Mouse (Mus musculus): ENCODE data around the gene Pagr1b. TPM values are rescaled to one million over a fixed set of nuclear protein-coding genes. Genes with fewer than 3 reads are reported as not detected.
A peak's percentile ranks its signal among the peaks of the same experiment; 100 is the strongest.

The Pagr1b gene
- total and polyA plus RNA-seq, 3 experiments = not detected

DNA sequence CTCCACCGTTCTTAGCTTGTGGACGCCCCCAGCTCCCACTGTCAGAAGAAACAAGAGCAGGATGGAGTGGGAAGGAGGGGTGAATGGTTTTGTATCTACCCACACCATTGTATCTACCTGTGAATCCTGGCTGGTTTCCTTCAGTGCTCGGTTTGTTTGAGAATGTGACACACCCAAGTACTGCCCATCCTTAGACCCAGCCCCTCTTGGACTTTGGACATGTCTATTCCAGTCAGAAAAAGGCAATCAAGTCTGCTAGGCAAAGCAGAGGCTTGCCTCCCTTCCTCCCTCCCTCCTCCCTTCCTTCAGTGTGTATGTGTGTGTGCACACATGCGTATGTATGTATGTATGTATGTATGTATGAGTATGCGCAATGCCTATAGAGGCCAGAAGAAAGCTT is 12.7 kb downstream of the Pagr1b start:
- no peak overlapping the region for H3K4me3 ChIP-seq
- no peaks in the 10 kb centered on the region for H3K79me2 ChIP-seq (replicated peaks; ENCODE audit: control insufficient read depth, insufficient read depth, low read length)
- no peak for DNase-seq
- peaks cover 4% of the 10 kb centered on the region; the same call in 1 of the 2 replicates for H3K36me3 ChIP-seq (ENCODE audit: control insufficient read depth, insufficient read depth, low read length)
- no peaks in the 10 kb centered on the region for H3K27me3 ChIP-seq (ENCODE audit: control insufficient read depth, insufficient read depth, low read length)
- TF ChIP-seq EP300 (IDR thresholded peaks at IDR 0.05; ENCODE audit: insufficient read depth, low read depth, low read length) (no peak), POLR2A (IDR thresholded peaks at IDR 0.05; ENCODE audit: insufficient read depth, low read depth, low read length) (no peak), CTCF (IDR thresholded peaks at IDR 0.05) (no peak)
- WGBS = 76% methylated on average over 5 of the region's 5 CpGs
- H3K4me1 ChIP-seq (ENCODE audit: control insufficient read depth, insufficient read depth, low read length) = peaks cover 8% of the 10 kb centered on the region
- intact Hi-C loops (cut with DNase I) = no loop called here
- no peak overlapping the region for H3K27ac ChIP-seq
- H3K9ac ChIP-seq (ENCODE audit: low read depth, low read length) = no peak overlapping the region

DNA sequence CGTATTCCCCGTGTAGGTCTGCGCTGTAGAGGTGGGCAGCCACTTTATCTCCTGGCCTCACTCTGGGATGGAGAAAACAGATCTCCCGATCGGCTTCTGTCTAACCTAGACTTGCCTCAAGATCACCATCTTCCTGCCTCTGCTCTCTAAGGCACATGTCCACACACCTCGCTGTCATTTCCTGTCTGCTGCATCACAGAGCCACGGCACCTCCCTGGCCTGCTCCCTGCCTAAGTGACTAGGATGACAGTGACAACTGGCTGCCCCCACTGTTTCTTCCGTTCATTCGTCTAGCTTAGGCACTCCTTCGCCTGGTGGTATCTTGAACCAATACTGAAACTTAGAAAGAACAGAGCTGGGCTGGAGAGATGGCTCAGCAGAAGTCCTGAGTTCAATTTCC is 16.7 kb downstream of the Pagr1b start:
- 62% methylated on average over 10 of the region's 10 CpGs for WGBS
- Histone ChIP-seq H3K9ac (ENCODE audit: low read depth, low read length) (no peak overlapping the region), H3K4me3 (no peak overlapping the region), H3K4me1 (ENCODE audit: control insufficient read depth, insufficient read depth, low read length) (no peaks in the 10 kb centered on the region; the same call in 1 of the 2 replicates), H3K36me3 (ENCODE audit: control insufficient read depth, insufficient read depth, low read length) (no peaks in the 10 kb centered on the region), H3K27me3 (ENCODE audit: control insufficient read depth, insufficient read depth, low read length) (no peaks in the 10 kb centered on the region), H3K79me2 (replicated peaks; ENCODE audit: control insufficient read depth, insufficient read depth, low read length) (no peaks in the 10 kb centered on the region), H3K27ac (no peak overlapping the region)
- intact Hi-C loops (cut with DNase I) = no loop called here
- no peak for DNase-seq
- TF ChIP-seq EP300 (IDR thresholded peaks at IDR 0.05; ENCODE audit: insufficient read depth, low read depth, low read length) = no peak

DNA sequence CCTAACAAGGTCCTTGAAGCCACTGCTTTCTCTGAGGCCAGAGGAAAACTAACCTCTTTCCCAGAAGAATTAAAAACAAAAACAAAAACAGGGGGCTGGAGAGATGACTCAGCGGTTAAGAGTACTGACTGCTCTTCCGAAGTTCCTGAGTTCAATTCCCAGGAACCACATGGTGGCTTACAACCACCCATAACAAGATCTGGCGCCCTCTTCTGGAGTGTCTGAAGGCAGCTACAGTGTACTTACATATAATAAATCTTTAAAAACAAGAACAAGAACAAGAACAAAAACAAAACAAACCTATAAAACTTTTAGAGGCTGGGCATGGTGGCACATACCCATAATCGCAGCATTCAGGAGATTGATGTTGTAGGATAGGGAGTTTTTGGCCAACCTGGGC is 19.8 kb downstream of the Pagr1b start:
- Histone ChIP-seq H3K4me1 (ENCODE audit: control insufficient read depth, insufficient read depth, low read length) (no peaks in the 10 kb centered on the region), H3K4me3 (no peak overlapping the region), H3K27ac (no peak overlapping the region), H3K79me2 (replicated peaks; ENCODE audit: control insufficient read depth, insufficient read depth, low read length) (no peaks in the 10 kb centered on the region), H3K36me3 (ENCODE audit: control insufficient read depth, insufficient read depth, low read length) (no peaks in the 10 kb centered on the region), H3K27me3 (ENCODE audit: control insufficient read depth, insufficient read depth, low read length) (no peaks in the 10 kb centered on the region), H3K9ac (ENCODE audit: low read depth, low read length) (no peak overlapping the region)
- WGBS = 89% methylated on average over 4 of the region's 4 CpGs
- intact Hi-C loops (cut with DNase I) = no loop called here
- no peak for DNase-seq
- TF ChIP-seq POLR2A (IDR thresholded peaks at IDR 0.05; ENCODE audit: insufficient read depth, low read depth, low read length) (no peak), EP300 (IDR thresholded peaks at IDR 0.05; ENCODE audit: insufficient read depth, low read depth, low read length) (no peak), CTCF (IDR thresholded peaks at IDR 0.05) (peak; percentile 54)

DNA sequence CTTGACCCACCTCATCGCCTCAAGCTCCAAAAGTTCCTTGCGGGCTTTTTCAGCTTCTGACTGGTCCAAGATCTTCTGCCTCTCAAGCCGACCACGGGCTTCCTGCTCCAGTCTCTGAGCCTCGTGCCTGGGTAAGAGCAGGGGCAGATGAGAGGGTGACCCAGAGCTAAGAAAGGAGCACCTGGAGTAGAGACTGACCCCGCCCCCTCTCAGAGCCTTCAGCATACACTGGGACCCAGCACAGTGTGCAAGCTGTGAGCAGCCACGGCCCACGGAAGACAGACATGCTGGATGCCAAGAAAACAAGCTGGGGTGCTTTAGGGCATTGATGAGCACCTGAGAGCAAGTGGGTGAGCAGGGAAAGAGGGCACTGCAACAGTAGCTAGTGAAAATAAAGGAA is 27.5 kb downstream of the Pagr1b start:
- WGBS = 84% methylated on average over 8 of the region's 8 CpGs

DNA sequence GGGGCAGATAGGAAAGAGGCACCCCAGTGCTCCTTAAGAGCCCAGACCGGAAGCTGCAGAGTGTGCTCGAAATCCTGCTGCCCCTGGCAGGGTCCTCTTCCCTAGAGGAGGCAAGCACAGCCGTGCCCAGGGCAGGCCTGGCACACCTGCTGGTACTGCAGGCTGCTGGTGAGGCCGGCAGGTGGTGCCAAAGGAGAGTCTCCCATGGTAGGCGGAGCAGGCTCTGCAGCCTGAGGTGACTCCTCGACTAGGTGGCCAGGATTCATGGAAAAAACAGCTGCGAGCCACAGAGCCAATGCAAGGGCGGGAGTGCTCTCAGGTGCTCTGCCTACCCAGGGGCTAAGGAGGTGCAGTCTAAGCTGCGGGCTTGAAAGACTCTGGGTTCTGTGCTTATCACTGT is 30.0 kb downstream of the Pagr1b start:
- Histone ChIP-seq H3K27ac (no peak overlapping the region), H3K4me1 (ENCODE audit: control insufficient read depth, insufficient read depth, low read length) (no peaks in the 10 kb centered on the region), H3K4me3 (no peak overlapping the region), H3K27me3 (ENCODE audit: control insufficient read depth, insufficient read depth, low read length) (no peaks in the 10 kb centered on the region), H3K9ac (ENCODE audit: low read depth, low read length) (no peak overlapping the region), H3K36me3 (ENCODE audit: control insufficient read depth, insufficient read depth, low read length) (no peaks in the 10 kb centered on the region), H3K79me2 (replicated peaks; ENCODE audit: control insufficient read depth, insufficient read depth, low read length) (no peaks in the 10 kb centered on the region)
- peak; percentile 45 to 48 for DNase-seq
- intact Hi-C loops (cut with DNase I) = loop anchor here (2.0 kb wide), 1 partner anchor 118 kb away; no protein-coding TSS in a partner anchor
- 0 out of 2 replicates have a peak, but pooled peaks have one; percentile 6 for TF ChIP-seq EP300 (IDR thresholded peaks at IDR 0.05; ENCODE audit: insufficient read depth, low read depth, low read length)
- no peak for TF ChIP-seq POLR2A (IDR thresholded peaks at IDR 0.05; ENCODE audit: insufficient read depth, low read depth, low read length)
- TF ChIP-seq CTCF (IDR thresholded peaks at IDR 0.05) = peak; percentile 73
- 45% methylated on average over 9 of the region's 9 CpGs for WGBS

More for the DNA sequence above, 27.5 kb downstream of the Pagr1b start:
- Histone ChIP-seq H3K79me2 (replicated peaks; ENCODE audit: control insufficient read depth, insufficient read depth, low read length) (no peaks in the 10 kb centered on the region), H3K4me3 (no peak overlapping the region), H3K27me3 (ENCODE audit: control insufficient read depth, insufficient read depth, low read length) (no peaks in the 10 kb centered on the region), H3K27ac (no peak overlapping the region), H3K36me3 (ENCODE audit: control insufficient read depth, insufficient read depth, low read length) (no peaks in the 10 kb centered on the region), H3K4me1 (ENCODE audit: control insufficient read depth, insufficient read depth, low read length) (no peaks in the 10 kb centered on the region), H3K9ac (ENCODE audit: low read depth, low read length) (no peak overlapping the region)
- no peak for DNase-seq
- TF ChIP-seq POLR2A (IDR thresholded peaks at IDR 0.05; ENCODE audit: insufficient read depth, low read depth, low read length) (no peak), EP300 (IDR thresholded peaks at IDR 0.05; ENCODE audit: insufficient read depth, low read depth, low read length) (no peak), CTCF (IDR thresholded peaks at IDR 0.05) (no peak)
- intact Hi-C loops (cut with DNase I) = no loop called here

DNA sequence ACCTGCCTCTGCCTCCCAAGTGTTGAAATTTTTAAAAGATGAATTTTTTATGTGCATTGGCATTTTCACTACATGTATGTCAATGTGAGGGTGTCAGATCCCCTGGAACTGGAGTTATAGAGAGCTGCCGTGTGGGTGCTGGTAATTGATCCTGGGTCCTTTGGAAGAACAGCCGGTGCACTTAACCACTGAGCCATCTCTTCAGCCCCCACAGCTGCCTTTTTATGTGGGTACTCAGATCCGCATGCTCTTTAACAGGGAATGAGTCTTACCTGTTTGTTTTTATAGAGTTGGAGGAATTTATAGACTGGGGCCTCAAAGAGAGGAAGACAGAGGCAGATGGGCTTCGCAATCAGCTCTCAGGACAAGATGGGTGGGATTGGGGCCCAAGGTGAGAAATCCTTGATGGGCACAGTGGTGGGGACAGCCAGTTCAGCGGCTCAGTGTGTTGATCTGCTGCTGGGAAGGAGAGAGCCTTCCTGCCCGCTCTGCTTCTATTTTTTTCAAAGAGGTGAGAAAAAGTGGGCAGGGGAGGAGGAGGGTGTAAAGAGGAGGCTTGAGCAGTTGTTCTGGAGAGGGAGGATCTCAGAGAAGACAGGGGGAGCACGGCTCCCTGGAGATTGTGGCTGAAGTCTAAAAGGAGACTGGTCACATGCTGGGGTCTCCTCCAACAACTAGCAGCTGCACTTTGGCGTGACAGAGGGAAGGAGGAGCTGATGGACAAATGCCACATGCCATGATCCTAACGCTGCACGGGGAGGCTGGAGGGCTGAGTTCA is 31.4 kb downstream of the Pagr1b start:
- Histone ChIP-seq H3K36me3 (ENCODE audit: control insufficient read depth, insufficient read depth, low read length) (no peaks in the 10 kb centered on the region), H3K4me3 (no peak overlapping the region), H3K4me1 (ENCODE audit: control insufficient read depth, insufficient read depth, low read length) (no peaks in the 10 kb centered on the region), H3K9ac (ENCODE audit: low read depth, low read length) (no peak overlapping the region), H3K27ac (no peak overlapping the region), H3K27me3 (ENCODE audit: control insufficient read depth, insufficient read depth, low read length) (no peaks in the 10 kb centered on the region), H3K79me2 (replicated peaks; ENCODE audit: control insufficient read depth, insufficient read depth, low read length) (no peaks in the 10 kb centered on the region)
- intact Hi-C loops (cut with DNase I) = no loop called here
- no peak for DNase-seq
- 59% methylated on average over 10 of the region's 10 CpGs for WGBS
- TF ChIP-seq POLR2A (IDR thresholded peaks at IDR 0.05; ENCODE audit: insufficient read depth, low read depth, low read length) (no peak), CTCF (IDR thresholded peaks at IDR 0.05) (no peak), EP300 (IDR thresholded peaks at IDR 0.05; ENCODE audit: insufficient read depth, low read depth, low read length) (no peak)

Data from heart, adult 2 months (tissue).